Mouse (Mus musculus): ENCODE results near the gene Stag2. TPM values are rescaled to one million over a fixed set of nuclear protein-coding genes. Genes with fewer than 3 reads are reported as not detected.

Stag2 gene
- 125 TPM for total RNA-seq (2023)

GRCm38 (mm10) chrX:42148788-42149556, at the start of gene Stag2:
Gene Stag2 (plus strand): TSS chrX:42149317.

Other genes starting within 250 kb of the Stag2 start
- gene Thoc2, start 228.6 kb upstream of the Stag2 start, total RNA-seq (2023): 118 TPM
- gene Xiap, start 89.6 kb upstream of the Stag2 start, total RNA-seq (2023): 37.1 TPM

Measured in CD4-positive naive resting alpha-beta T cell, adult 76 days (primary cell).